In genomic region chr9:108067900-108068299, GRCm38 (mm10) we compare ENCODE assay signal across 9 mouse cellular contexts. TPM values are rescaled to one million over a fixed set of nuclear protein-coding genes. Genes with fewer than 3 reads are reported as not detected.
DNase-seq lines count a peak whose midpoint lies in the region; ATAC-seq and TF ChIP-seq lines count a peak whose summit lies in the region.
"Had no signal": no experiment of that assay in that cellular context is flagged by ENCODE, and none has a peak within 500 bp of the region (broad histone marks: within the 10 kb centered on the region; RNA-seq: fewer than 3 reads in every experiment).

No protein-coding gene starts in this region.

- TF ChIP-seq POLR2A in cerebellum, adult 2 months (IDR thresholded peaks at IDR 0.05; ENCODE audit: borderline replicate concordance, insufficient read depth, low read length): no peak

- 15% methylated on average over 8 of the region's 8 CpGs for WGBS in cerebellum, adult 2 months
- WGBS in hindbrain, embryonic 13.5 days: 23% methylated on average over 8 of the region's 8 CpGs

- no peaks in the 10 kb centered on the region for H3K9me3 ChIP-seq in G1E (replicated peaks)
- no peaks in the 10 kb centered on the region for H3K9me3 ChIP-seq in hindbrain, embryonic 13.5 days

- ATAC-seq in G1E (ENCODE audit: extremely low read depth, insufficient number of reproducible peaks, low FRiP score, poor library complexity, severe bottlenecking): no peak
- peak; percentile 33; the same call in 1 of the 2 replicates for ATAC-seq in hindbrain, embryonic 13.5 days (ENCODE audit: low FRiP score)

- no peak overlapping the region for H3K9ac ChIP-seq in hindbrain, embryonic 13.5 days

- no peak overlapping the region for H3K4me3 ChIP-seq in G1E (ENCODE audit: low read depth, low read length)
- H3K4me3 ChIP-seq in cerebellum, adult 2 months (replicated peaks; ENCODE audit: insufficient read depth, low read depth, low read length): no peak overlapping the region
- H3K4me3 ChIP-seq in hindbrain, embryonic 13.5 days: no peak overlapping the region

- peak; percentile 99 for TF ChIP-seq CTCF in G1E (IDR thresholded peaks at IDR 0.05; ENCODE audit: low read depth, low read length)
- peak; percentile 91 for TF ChIP-seq CTCF in cerebellum, adult 2 months (IDR thresholded peaks at IDR 0.05; ENCODE audit: borderline replicate concordance, insufficient read depth, low read depth, low read length)

- H3K27me3 ChIP-seq in G1E (ENCODE audit: insufficient read depth, low read length): no peaks in the 10 kb centered on the region
- no peaks in the 10 kb centered on the region for H3K27me3 ChIP-seq in cerebellum, adult 2 months (ENCODE audit: control insufficient read depth, insufficient read depth, low read length)
- H3K27me3 ChIP-seq in hindbrain, embryonic 13.5 days: no peaks in the 10 kb centered on the region

- H3K4me2 ChIP-seq in hindbrain, embryonic 13.5 days: no peak overlapping the region

- peaks cover 100% of the 10 kb centered on the region for H3K36me3 ChIP-seq in G1E (replicated peaks)
- peaks cover 70% of the 10 kb centered on the region for H3K36me3 ChIP-seq in hindbrain, embryonic 13.5 days

- H3K4me1 ChIP-seq in G1E (ENCODE audit: insufficient read depth, low read depth, low read length): peaks cover 13% of the 10 kb centered on the region; the same call in 1 of the 2 replicates
- H3K4me1 ChIP-seq in cerebellum, adult 2 months (ENCODE audit: control insufficient read depth, insufficient read depth, low read length): peaks cover 67% of the 10 kb centered on the region
- H3K4me1 ChIP-seq in hindbrain, embryonic 13.5 days (replicated peaks): no peaks in the 10 kb centered on the region

- peak; percentile 72 for DNase-seq in G1E (ENCODE audit: low spot score)
- peak; percentile 87 to 93 for DNase-seq in cerebellum, adult 2 months
- peak; percentile 89 for DNase-seq in forelimb bud, embryonic 11.5 days (ENCODE audit: low read depth, low spot score)
- peak; percentile 77 to 89 for DNase-seq in layer of hippocampus, postnatal 25 days (ENCODE audit: extremely low spot score in 1 of 2, low spot score in 1 of 2)
- peak; percentile 82 for DNase-seq in lung, postnatal 25 days (ENCODE audit: low spot score)
- peak; percentile 93 for DNase-seq in retina, embryonic 14.5 days (ENCODE audit: low spot score)
- peak; percentile 70 to 74 for DNase-seq in thymus, postnatal 36 days

- no peak overlapping the region; the same call in 1 of the 2 replicates for H3K27ac ChIP-seq in cerebellum, adult 2 months (ENCODE audit: insufficient read depth, low read length)
- H3K27ac ChIP-seq in hindbrain, embryonic 13.5 days: no peak overlapping the region

RNA-seq across cellular contexts. Expression of gene Mst1, which starts 12.3 kb away (rescaled TPM):
- 7.1 and 11.0 TPM in 2 replicates for total RNA-seq in G1E (2014; fragmentation: Nextera tagmentation)
- 16.6 and 17.9 TPM in 2 replicates for total RNA-seq in G1E (2017)
- 6.7 and 8.4 TPM in 2 replicates for polyA plus RNA-seq in G1E (2012)
- 0.13 TPM in 1 of 2 replicates, not detected in the other for polyA plus RNA-seq in cerebellum, adult 2 months (2012; rRNA removed)
- not detected in 2 replicates for polyA plus RNA-seq in hindbrain, embryonic 13.5 days (2015; fragmentation: Nextera tagmentation; extraction: Ambion mirVana)
- total RNA-seq in layer of hippocampus, postnatal 25 days (2021): not detected
- polyA plus RNA-seq: heart, embryonic 14.5 days had no signal

RNA-seq across cellular contexts. Expression of gene Amigo3, which starts 14.9 kb away (rescaled TPM):
- 0.63 TPM in 1 of 2 replicates, not detected in the other for total RNA-seq in G1E (2014; fragmentation: Nextera tagmentation)
- 1.7 and 2.0 TPM in 2 replicates for total RNA-seq in G1E (2017)
- polyA plus RNA-seq in G1E (2012): 0.31 and 0.35 TPM in 2 replicates
- 2.7 TPM in 2 replicates for polyA plus RNA-seq in cerebellum, adult 2 months (2012; rRNA removed)
- polyA plus RNA-seq in hindbrain, embryonic 13.5 days (2015; fragmentation: Nextera tagmentation; extraction: Ambion mirVana): 3.1 and 3.4 TPM in 2 replicates
- 1 to 10 TPM; 2.0 to 2.2 TPM for total RNA-seq in layer of hippocampus, postnatal 25 days (2021)

RNA-seq across cellular contexts. Expression of gene Rnf123, which starts 15.2 kb away (rescaled TPM):
- total RNA-seq in G1E (2014; fragmentation: Nextera tagmentation): 104 and 255 TPM in 2 replicates
- total RNA-seq in G1E (2017): 18.6 and 23.5 TPM in 2 replicates
- 39.5 and 74.5 TPM in 2 replicates for polyA plus RNA-seq in G1E (2012)
- polyA plus RNA-seq in cerebellum, adult 2 months (2012; rRNA removed): 184 and 213 TPM in 2 replicates
- 42.8 and 43.1 TPM in 2 replicates for polyA plus RNA-seq in hindbrain, embryonic 13.5 days (2015; fragmentation: Nextera tagmentation; extraction: Ambion mirVana)
- total RNA-seq in layer of hippocampus, postnatal 25 days (2021): 10 to 100 TPM; 95.1 to 97.3 TPM

RNA-seq across cellular contexts. Expression of gene Gmppb, which starts 18.9 kb away (rescaled TPM):
- total RNA-seq in G1E (2014; fragmentation: Nextera tagmentation) (7.2 and 8.5 TPM in 2 replicates), G1E (2017) (19.4 and 22.0 TPM in 2 replicates)
- polyA plus RNA-seq in G1E (2012): 5.1 and 6.6 TPM in 2 replicates
- polyA plus RNA-seq in cerebellum, adult 2 months (2012; rRNA removed): 16.5 and 28.7 TPM in 2 replicates
- polyA plus RNA-seq in hindbrain, embryonic 13.5 days (2015; fragmentation: Nextera tagmentation; extraction: Ambion mirVana): 20.1 and 21.1 TPM in 2 replicates
- 10 to 100 TPM; 14.5 to 17.2 TPM for total RNA-seq in layer of hippocampus, postnatal 25 days (2021)

RNA-seq across cellular contexts. Expression of gene Apeh, which starts 26.5 kb away (rescaled TPM):
- 65.0 and 148 TPM in 2 replicates for total RNA-seq in G1E (2014; fragmentation: Nextera tagmentation)
- total RNA-seq in G1E (2017): 119 and 131 TPM in 2 replicates
- 48.8 and 67.5 TPM in 2 replicates for polyA plus RNA-seq in G1E (2012)
- 69.6 and 83.5 TPM in 2 replicates for polyA plus RNA-seq in cerebellum, adult 2 months (2012; rRNA removed)
- 57.7 and 57.8 TPM in 2 replicates for polyA plus RNA-seq in hindbrain, embryonic 13.5 days (2015; fragmentation: Nextera tagmentation; extraction: Ambion mirVana)
- total RNA-seq in layer of hippocampus, postnatal 25 days (2021): 10 to 100 TPM; 32.0 to 32.7 TPM
